Mouse (Mus musculus) lung, adult 2 months (tissue): Measurements from ENCODE around the gene Cpt1c. TPM values are rescaled to one million over a fixed set of nuclear protein-coding genes. Genes with fewer than 3 reads are reported as not detected.

Experiments
- DNase-seq: peaks from one replicate; pipeline ENCODE4 v3.0.0; 2022
- H3K4me1 ChIP-seq: fragments of 200-500 bp; 2 replicates; pipeline ENCODE4 v1.6.1; 2011; ENCODE audit warnings: low read length; ENCODE audit not compliant: control insufficient read depth, insufficient read depth
- H3K4me3 ChIP-seq: fragments of 200-500 bp; replicated peaks from 2 replicates; pipeline ENCODE3; 2011; ENCODE audit warnings: low read depth, mild to moderate bottlenecking, control low read depth, low read length; ENCODE audit errors: extremely low read depth
- CTCF ChIP-seq: fragments of 200-500 bp; IDR thresholded peaks from 2 replicates; pipeline ENCODE4 v1.5.1; 2011; ENCODE audit warnings: mild to moderate bottlenecking, low read length, control low read depth; ENCODE audit not compliant: insufficient read depth
- POLR2A ChIP-seq: fragments of 200-500 bp; IDR thresholded peaks from 2 replicates; pipeline ENCODE4 v1.6.1; 2011; ENCODE audit warnings: low read depth, mild to moderate bottlenecking, control low read depth, low read length, borderline replicate concordance; ENCODE audit errors: extremely low read depth
- WGBS: fragments of 180-500 bp; shearing (Covaris S2); methylation state at CpG from one replicate; pipeline ENCODE4 v1.1.7; 2018; 5-methylcytosine and 5-hydroxymethylcytosine counted together
- polyA plus RNA-seq: library from polyadenylated mRNA; depleted of rRNA; stranded (reverse); fragments of >200 nt; gene quantifications from 2 replicates; pipeline ENCODE4 v1.2.3, GENCODE M21; 2012

The Cpt1c gene
- polyA plus RNA-seq, 1 experiment, result 20.7 TPM

DNA sequence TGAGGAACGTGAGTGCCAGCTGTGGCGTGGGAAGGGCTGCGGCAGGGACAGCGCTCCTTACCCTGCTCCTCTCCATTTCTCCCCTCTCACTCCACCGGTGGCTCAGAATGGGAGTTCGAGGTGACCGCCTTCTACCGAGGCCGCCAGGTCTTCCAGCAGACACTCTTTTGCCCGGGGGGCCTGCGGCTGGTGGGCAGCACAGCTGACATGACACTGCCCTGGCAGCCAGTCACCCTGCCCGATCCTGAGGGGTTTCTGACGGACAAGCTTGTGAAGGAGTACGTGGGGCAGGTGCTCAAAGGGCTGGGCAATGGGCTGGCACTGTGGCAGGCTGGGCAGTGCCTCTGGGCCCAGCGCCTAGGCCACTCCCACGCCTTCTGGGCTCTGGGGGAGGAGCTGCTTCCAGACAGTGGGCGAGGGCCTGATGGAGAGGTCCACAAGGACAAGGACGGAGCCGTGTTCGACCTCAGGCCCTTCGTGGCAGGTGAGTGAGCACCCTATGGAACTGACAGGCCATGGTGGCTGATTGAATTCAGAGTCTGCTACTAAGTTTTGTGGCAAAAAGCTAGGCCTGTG lies 26.0 kb upstream of the Cpt1c start:
- WGBS, result 73% methylated on average over 21 of the region's 21 CpGs
- TF ChIP-seq POLR2A, result no peak
- TF ChIP-seq CTCF, result no peak
- no peak overlapping the region for H3K4me3 ChIP-seq
- peaks cover 10% of the 10 kb centered on the region; the same call in 1 of the 2 replicates for H3K4me1 ChIP-seq
- DNase-seq, result no peak

GRCm38 (mm10) chr7:44999753-45000152 lies 25.1 kb upstream of the Cpt1c start:
- H3K4me1 ChIP-seq, result peaks cover 10% of the 10 kb centered on the region; the same call in 1 of the 2 replicates
- no peak overlapping the region for H3K4me3 ChIP-seq
- DNase-seq, result no peak
- 27% methylated on average over 11 of the region's 11 CpGs for WGBS
- no peak for TF ChIP-seq POLR2A
- TF ChIP-seq CTCF, result no peak

GRCm38 (mm10) chr7:44998501-44998955 lies 23.9 kb upstream of the Cpt1c start, which contains the start of gene Bcl2l12:
Gene Bcl2l12, minus strand, starts transcription at chr7:44998712.
- WGBS, result under 1% methylated on average over 18 of the region's 18 CpGs
- DNase-seq, result peak; percentile 59
- TF ChIP-seq POLR2A, result no peak
- no peak for TF ChIP-seq CTCF
- H3K4me3 ChIP-seq, result peak within 1 kb of the TSS; percentile 94
- H3K4me1 ChIP-seq, result peaks cover 10% of the 10 kb centered on the region; the same call in 1 of the 2 replicates

- DNase-seq, result no peak
- Histone ChIP-seq H3K4me3 (peak overlapping the region; percentile 94), H3K4me1 (peaks cover 10% of the 10 kb centered on the region; the same call in 1 of the 2 replicates)
- no peak for TF ChIP-seq CTCF
- TF ChIP-seq POLR2A, result no peak
- WGBS, result under 1% methylated on average over 15 of the region's 15 CpGs
These were observed 23.3 kb upstream of the Cpt1c start for GRCm38 (mm10) chr7:44997940-44998428.

DNA sequence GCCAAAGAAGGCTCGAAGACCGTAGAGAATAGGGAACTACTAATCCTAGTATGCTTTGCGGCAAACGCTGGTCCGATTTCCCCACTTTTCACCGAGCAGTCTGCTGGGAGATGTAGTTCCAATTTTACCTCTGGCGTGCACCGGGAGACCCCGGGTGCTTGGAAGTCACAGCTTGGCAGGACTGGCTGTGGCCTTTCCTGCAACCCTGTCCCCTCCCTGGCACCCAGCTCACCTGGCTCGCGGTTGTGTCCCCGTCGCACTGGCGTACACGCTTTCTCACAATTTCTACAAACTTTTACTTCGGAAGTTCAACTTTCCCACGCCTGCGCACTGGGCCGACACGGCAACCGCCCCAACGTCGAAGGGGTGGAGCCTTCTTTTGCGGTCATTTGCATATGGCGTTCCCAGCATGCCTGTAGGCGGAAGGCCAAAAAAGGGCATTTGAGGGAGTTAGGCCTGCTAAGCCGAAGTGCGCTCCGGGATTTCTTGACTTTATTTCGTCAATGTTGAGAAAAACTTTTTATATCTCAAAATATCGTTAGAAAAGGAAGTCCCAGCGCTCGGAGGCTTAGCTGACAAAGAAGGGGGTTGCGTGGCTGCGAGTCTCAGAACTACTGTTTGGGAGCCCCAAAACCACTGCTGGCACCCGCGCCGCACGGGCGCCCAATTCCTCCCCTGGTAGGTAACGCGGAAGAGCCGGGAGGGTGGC lies 22.7 kb upstream of the Cpt1c start, which contains the start of gene Irf3:
Gene Irf3 (plus strand): TSS at position 418 of the 709 bp plus-strand sequence.
- peak; percentile 98 for DNase-seq
- WGBS, result under 1% methylated on average over 43 of the region's 43 CpGs
- Histone ChIP-seq H3K4me3 (peak within 1 kb of the TSS; percentile 94), H3K4me1 (peaks cover 10% of the 10 kb centered on the region; the same call in 1 of the 2 replicates)
- TF ChIP-seq POLR2A (peak; percentile 89; the same call in 1 of the 2 replicates), CTCF (no peak)

- TF ChIP-seq CTCF (no peak), POLR2A (no peak)
- Histone ChIP-seq H3K4me1 (peaks cover 10% of the 10 kb centered on the region; the same call in 1 of the 2 replicates), H3K4me3 (peak overlapping the region; percentile 94)
- no peak for DNase-seq
- WGBS, result 7% methylated on average over 10 of the region's 10 CpGs
These were observed 22.0 kb upstream of the Cpt1c start for GRCm38 (mm10) chr7:44996672-44997071.

DNA sequence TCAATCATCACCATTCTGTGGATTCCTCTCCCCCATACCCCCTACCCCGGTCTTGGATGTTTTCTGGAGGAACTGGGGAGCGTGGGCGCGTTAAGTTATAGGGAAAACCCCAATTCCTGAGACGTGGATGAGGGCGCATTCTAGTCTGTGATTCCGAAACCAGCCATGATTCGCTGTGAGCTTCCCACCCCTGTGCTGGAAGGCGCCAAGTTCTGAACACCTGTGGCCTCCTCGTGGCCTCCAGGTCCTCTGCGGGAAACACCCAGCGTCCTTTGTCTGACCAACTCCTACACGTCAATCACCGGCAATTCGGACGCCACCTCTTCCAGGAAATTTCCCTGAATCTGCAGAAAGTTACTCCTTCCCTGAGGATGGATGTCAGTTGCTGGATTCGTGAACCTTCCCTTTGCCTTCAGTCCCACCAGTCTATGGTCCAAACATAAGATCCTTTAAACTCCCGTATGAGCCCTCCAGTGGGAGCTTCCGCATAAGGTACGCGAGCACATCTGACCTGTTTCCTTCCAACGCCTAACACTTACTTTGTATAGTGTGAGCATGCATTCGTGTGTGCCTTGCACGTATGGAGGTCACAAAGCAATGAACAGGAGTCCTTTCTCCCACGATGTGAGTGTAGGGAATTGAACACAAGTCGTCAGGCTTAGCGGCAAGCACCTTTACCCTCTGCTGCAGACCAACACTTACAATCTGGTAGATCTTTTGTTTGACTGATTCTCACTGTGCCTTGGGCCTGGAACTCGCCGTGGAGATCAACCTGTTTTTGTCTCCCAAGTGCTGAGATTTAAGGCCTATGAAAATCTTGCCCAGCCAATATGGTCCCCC lies 12.4 kb upstream of the Cpt1c start:
- no peak for DNase-seq
- H3K4me3 ChIP-seq, result peak overlapping the region; percentile 72
- under 1% methylated on average over 29 of the region's 29 CpGs for WGBS
- TF ChIP-seq CTCF (no peak), POLR2A (peak; percentile 66; the same call in 1 of the 2 replicates)
- H3K4me1 ChIP-seq, result peaks cover 5% of the 10 kb centered on the region

DNA sequence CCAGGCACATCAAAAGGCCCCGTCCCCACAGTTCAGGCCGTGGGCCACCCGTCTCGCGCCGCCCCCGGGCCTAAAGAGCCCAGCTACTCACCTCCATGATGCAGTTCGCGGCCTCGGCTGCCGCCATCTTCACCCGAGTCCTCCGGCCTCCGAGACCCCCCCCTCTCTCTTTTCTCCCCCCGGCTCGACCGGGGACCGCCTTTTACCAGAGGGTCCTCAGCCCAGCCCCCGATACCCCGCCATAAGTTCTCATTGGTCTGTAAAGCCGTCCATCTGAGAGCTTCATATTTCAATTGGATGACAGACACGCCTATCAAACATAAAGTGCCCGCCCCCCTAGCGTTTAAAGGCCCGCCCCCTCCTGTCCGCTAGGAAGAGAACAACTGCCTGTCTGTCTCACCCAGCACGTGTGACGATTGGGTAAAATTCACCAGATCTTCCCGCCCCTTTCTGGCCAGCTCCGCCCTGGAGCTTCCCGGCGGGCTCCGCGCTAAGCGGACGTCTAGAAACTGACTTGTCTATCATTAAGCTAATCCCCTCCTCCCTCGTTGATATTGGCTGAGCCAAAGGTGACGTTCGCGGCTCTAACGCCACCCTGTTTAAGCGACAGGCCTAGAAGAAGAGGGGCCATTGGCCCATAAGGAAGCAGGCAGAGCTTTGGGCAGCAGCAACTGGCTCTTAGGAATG lies 11.7 kb upstream of the Cpt1c start, which contains the start of gene Prmt1:
Gene Prmt1 (minus strand): TSS at position 377 of the 687 bp plus-strand sequence.
- peak; percentile 98 for DNase-seq
- TF ChIP-seq CTCF, result no peak
- TF ChIP-seq POLR2A, result peak; percentile 77
- 1% methylated on average over 42 of the region's 42 CpGs for WGBS

More for the DNA sequence above, 11.7 kb upstream of the Cpt1c start, which contains the start of gene Prmt1:
- Histone ChIP-seq H3K4me1 (peaks cover 5% of the 10 kb centered on the region), H3K4me3 (peak within 1 kb of the TSS; percentile 79)
